Mouse (Mus musculus): ENCODE data around the gene Ifnz.
"Not testable (repeated sequence)": the region's sequence is repeated elsewhere in the genome, so short reads cannot be mapped to it uniquely, and the experiment has no call there.

- TF ChIP-seq JUND (conservative IDR thresholded peaks at IDR 0.05; ENCODE audit: low read depth, low read length); CTCF (conservative IDR thresholded peaks at IDR 0.05 in 1 of 2, IDR thresholded peaks at IDR 0.05 in 1 of 2; ENCODE audit: low read depth in 2 of 2, low read length in 2 of 2); POLR2A (IDR thresholded peaks at IDR 0.05; ENCODE audit: low read depth, low read length); EP300 (IDR thresholded peaks at IDR 0.05; ENCODE audit: low read length); USF1 (IDR thresholded peaks at IDR 0.05; ENCODE audit: low read depth, low read length); MAX (IDR thresholded peaks at IDR 0.05; ENCODE audit: low read length): not testable (repeated sequence)
These were observed at the start of gene Ifnz for GRCm38 (mm10) chr4:88781831-88782230.

Data from CH12.LX (cell line).